Mouse (Mus musculus) myocyte (in vitro differentiated cells): ENCODE measurements around the gene Cby1.

Experiments used
- CEBPB ChIP-seq: IDR thresholded peaks from 2 replicates; pipeline ENCODE4 v1.6.1; 2011; ENCODE audit warnings: mild to moderate bottlenecking, moderate library complexity; ENCODE audit not compliant: poor library complexity, insufficient read depth, severe bottlenecking
- E2F4 ChIP-seq: IDR thresholded peaks from one replicate; pipeline ENCODE4 v1.6.1; 2011; ENCODE audit warnings: mild to moderate bottlenecking, control low read depth, moderate library complexity; ENCODE audit not compliant: insufficient read depth
- MAX ChIP-seq: IDR thresholded peaks from one replicate; pipeline ENCODE4 v1.6.1; 2011; ENCODE audit warnings: low read depth, mild to moderate bottlenecking, control low read depth
- MYOD1 ChIP-seq, 3 experiments: IDR thresholded peaks; one replicate each; pipeline ENCODE4 v1.6.1; 2011; ENCODE audit warnings: control low read depth in 2 of 3, low read depth in 2 of 3, mild to moderate bottlenecking in 2 of 3, moderate library complexity in 1 of 3; ENCODE audit not compliant: insufficient read length in 2 of 3, control insufficient read depth in 1 of 3
- POLR2A ChIP-seq: IDR thresholded peaks from one replicate; pipeline ENCODE4 v1.6.1; 2011; ENCODE audit warnings: low read depth, mild to moderate bottlenecking, control low read depth, moderate library complexity; ENCODE audit not compliant: insufficient read length
- POLR2AphosphoS2 ChIP-seq: IDR thresholded peaks from one replicate; pipeline ENCODE4 v1.6.1; 2011; ENCODE audit warnings: low read depth, control low read depth; ENCODE audit not compliant: insufficient read length
- SRF ChIP-seq: IDR thresholded peaks from one replicate; pipeline ENCODE4 v1.6.1; 2011; ENCODE audit warnings: low read depth; ENCODE audit not compliant: control insufficient read depth, insufficient read length
- TCF3 ChIP-seq: IDR thresholded peaks from one replicate; pipeline ENCODE4 v1.6.1; 2011; ENCODE audit warnings: low read depth, control low read depth; ENCODE audit not compliant: insufficient read length
- USF1 ChIP-seq: IDR thresholded peaks from one replicate; pipeline ENCODE4 v1.6.1; 2011; ENCODE audit warnings: low read depth, mild to moderate bottlenecking, control low read depth, moderate library complexity

DNA sequence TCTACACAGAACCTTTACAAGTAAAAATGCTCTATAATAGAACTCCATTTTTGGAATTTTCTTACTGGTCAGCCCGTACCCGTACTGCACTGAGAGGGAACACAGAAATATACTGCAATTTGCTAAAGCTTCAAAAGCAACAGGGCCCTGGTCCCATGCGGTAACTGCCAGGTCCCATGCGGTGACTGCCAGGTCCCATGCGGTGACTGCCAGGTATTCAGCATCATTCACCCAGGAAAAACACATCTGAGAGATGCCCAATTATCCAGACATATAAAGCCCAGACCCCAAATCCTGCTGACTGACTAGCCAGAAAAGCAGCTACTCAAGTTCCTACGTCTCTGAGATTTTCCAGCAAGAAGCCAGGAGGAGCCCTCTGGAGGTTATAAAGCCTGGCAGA lies 25.6 kb downstream of the Cby1 start:
- TF ChIP-seq MAX (no peak), POLR2A (no peak), USF1 (no peak), E2F4 (no peak), SRF (no peak), TCF3 (no peak), POLR2AphosphoS2 (no peak), CEBPB (no peak), MYOD1 (IDR thresholded peaks at IDR 0.05; ENCODE audit: control insufficient read depth in 1 of 3, insufficient read length in 2 of 3, low read depth in 2 of 3) (no peak)
